Mouse (Mus musculus) myocyte (in vitro differentiated cells): Measurements from ENCODE around the gene Gpc6. TPM values are rescaled to one million over a fixed set of nuclear protein-coding genes. Genes with fewer than 3 reads are reported as not detected.

Source experiments
- H3K27me3 ChIP-seq: one replicate; pipeline ENCODE4 v1.6.1; 2011; ENCODE audit not compliant: control insufficient read depth, insufficient read depth, insufficient read length
- H3K36me3 ChIP-seq: one replicate; pipeline ENCODE4 v1.6.1; 2011; ENCODE audit not compliant: control insufficient read depth, insufficient read depth
- H3K4me2 ChIP-seq: one replicate; pipeline ENCODE4 v1.6.1; 2011; ENCODE audit warnings: low read depth, control low read depth
- H3K4me3 ChIP-seq: one replicate; pipeline ENCODE4 v1.5.1; 2011; ENCODE audit warnings: mild to moderate bottlenecking, control low read depth, moderate library complexity
- H3K79me2 ChIP-seq: one replicate; pipeline ENCODE4 v1.6.1; 2011; ENCODE audit not compliant: control insufficient read depth, insufficient read depth
- H3ac ChIP-seq: one replicate; pipeline ENCODE4 v1.6.1; 2011; ENCODE audit not compliant: control insufficient read depth, insufficient read length
- CEBPB ChIP-seq: IDR thresholded peaks from 2 replicates; pipeline ENCODE4 v1.6.1; 2011; ENCODE audit warnings: mild to moderate bottlenecking, moderate library complexity; ENCODE audit not compliant: poor library complexity, insufficient read depth, severe bottlenecking
- E2F4 ChIP-seq: IDR thresholded peaks from one replicate; pipeline ENCODE4 v1.6.1; 2011; ENCODE audit warnings: mild to moderate bottlenecking, control low read depth, moderate library complexity; ENCODE audit not compliant: insufficient read depth
- MAX ChIP-seq: IDR thresholded peaks from one replicate; pipeline ENCODE4 v1.6.1; 2011; ENCODE audit warnings: low read depth, mild to moderate bottlenecking, control low read depth
- MYOD1 ChIP-seq, 3 experiments: IDR thresholded peaks; one replicate each; pipeline ENCODE4 v1.6.1; 2011; ENCODE audit warnings: control low read depth in 2 of 3, low read depth in 2 of 3, mild to moderate bottlenecking in 2 of 3, moderate library complexity in 1 of 3; ENCODE audit not compliant: insufficient read length in 2 of 3, control insufficient read depth in 1 of 3
- MYOG ChIP-seq, 3 experiments: IDR thresholded peaks; one replicate each; pipeline ENCODE4 v1.6.1; 2011; ENCODE audit warnings: control low read depth in 2 of 3, low read depth in 2 of 3, mild to moderate bottlenecking in 2 of 3; ENCODE audit not compliant: insufficient read length in 2 of 3, control insufficient read depth in 1 of 3, insufficient read depth in 1 of 3
- POLR2A ChIP-seq: IDR thresholded peaks from one replicate; pipeline ENCODE4 v1.6.1; 2011; ENCODE audit warnings: low read depth, mild to moderate bottlenecking, control low read depth, moderate library complexity; ENCODE audit not compliant: insufficient read length
- POLR2AphosphoS2 ChIP-seq: IDR thresholded peaks from one replicate; pipeline ENCODE4 v1.6.1; 2011; ENCODE audit warnings: low read depth, control low read depth; ENCODE audit not compliant: insufficient read length
- REST ChIP-seq: IDR thresholded peaks from one replicate; pipeline ENCODE4 v1.6.1; 2011; ENCODE audit warnings: mild to moderate bottlenecking, control low read depth, moderate library complexity; ENCODE audit not compliant: insufficient read depth, insufficient read length
- SRF ChIP-seq: IDR thresholded peaks from one replicate; pipeline ENCODE4 v1.6.1; 2011; ENCODE audit warnings: low read depth; ENCODE audit not compliant: control insufficient read depth, insufficient read length
- TCF12 ChIP-seq: IDR thresholded peaks from one replicate; pipeline ENCODE4 v1.6.1; 2011; ENCODE audit warnings: mild to moderate bottlenecking, control low read depth; ENCODE audit not compliant: poor library complexity, insufficient read depth, severe bottlenecking
- TCF3 ChIP-seq: IDR thresholded peaks from one replicate; pipeline ENCODE4 v1.6.1; 2011; ENCODE audit warnings: low read depth, control low read depth; ENCODE audit not compliant: insufficient read length
- USF1 ChIP-seq: IDR thresholded peaks from one replicate; pipeline ENCODE4 v1.6.1; 2011; ENCODE audit warnings: low read depth, mild to moderate bottlenecking, control low read depth, moderate library complexity
- polyA plus RNA-seq: library from polyadenylated mRNA; unstranded; fragments of >200 nt; fragmentation: generic; extraction: Trizol; gene quantifications from one replicate; pipeline ENCODE4 v1.2.1, GENCODE M21; 2012; ENCODE audit warnings: missing spikeins

The Gpc6 gene
- polyA plus RNA-seq, 1 experiment, result 5.0 TPM

DNA sequence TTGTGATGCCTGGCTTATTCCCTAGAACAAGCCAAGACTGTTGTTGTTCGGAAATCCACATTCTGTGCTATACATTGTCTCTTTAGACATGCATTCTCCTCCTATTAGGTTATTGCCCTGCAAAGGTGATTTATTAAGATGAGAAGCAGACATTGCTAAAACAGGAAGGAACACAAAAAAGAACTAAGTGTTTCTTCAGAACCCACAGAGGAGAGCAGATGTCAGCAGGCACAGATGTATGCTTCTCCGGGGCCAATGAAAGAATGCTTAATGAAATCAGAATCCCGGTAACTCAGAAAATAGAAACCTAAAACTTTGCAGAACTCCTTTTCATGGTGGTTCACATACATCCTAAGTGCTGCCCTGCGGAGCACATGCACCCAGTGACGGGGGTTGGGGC is 837.8 kb downstream of the Gpc6 start:
- H3ac ChIP-seq, result no peak overlapping the region
- H3K36me3 ChIP-seq, result no peaks in the 10 kb centered on the region
- TF ChIP-seq REST, result no peak
- TF ChIP-seq POLR2AphosphoS2, result no peak
- no peak for TF ChIP-seq SRF
- no peak for TF ChIP-seq USF1
- TF ChIP-seq MYOG (IDR thresholded peaks at IDR 0.05; ENCODE audit: control insufficient read depth in 1 of 3, insufficient read depth in 1 of 3, insufficient read length in 2 of 3, low read depth in 2 of 3), result no peak
- TF ChIP-seq TCF12, result no peak
- TF ChIP-seq MAX, result no peak
- no peaks in the 10 kb centered on the region for H3K79me2 ChIP-seq
- H3K4me3 ChIP-seq, result no peak overlapping the region
- no peak overlapping the region for H3K4me2 ChIP-seq
- no peaks in the 10 kb centered on the region for H3K27me3 ChIP-seq

DNA sequence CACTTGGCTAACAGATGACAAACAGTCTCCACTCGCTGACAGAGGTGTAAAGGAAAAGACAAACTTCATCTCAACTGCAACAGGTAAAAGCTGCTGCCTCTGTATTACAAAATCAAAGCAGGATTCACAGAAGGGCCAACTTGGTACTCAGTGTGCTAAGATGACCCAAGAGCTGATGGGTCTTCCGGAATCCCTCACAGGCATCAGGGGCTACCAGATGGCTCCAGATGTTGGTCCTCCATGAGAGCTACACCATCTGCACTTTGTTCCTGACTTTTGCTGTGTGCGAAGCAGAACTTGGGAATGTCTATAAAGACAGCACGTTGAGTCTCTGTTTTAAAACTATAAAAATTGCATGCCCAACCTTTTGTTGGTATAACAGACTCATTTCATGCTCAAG is 842.7 kb downstream of the Gpc6 start:
- TF ChIP-seq MYOG (IDR thresholded peaks at IDR 0.05; ENCODE audit: control insufficient read depth in 1 of 3, insufficient read depth in 1 of 3, insufficient read length in 2 of 3, low read depth in 2 of 3), result no peak
- no peak for TF ChIP-seq POLR2AphosphoS2
- no peak for TF ChIP-seq TCF3
- no peaks in the 10 kb centered on the region for H3K27me3 ChIP-seq
- no peaks in the 10 kb centered on the region for H3K79me2 ChIP-seq
- no peak overlapping the region for H3K4me2 ChIP-seq
- H3K36me3 ChIP-seq, result no peaks in the 10 kb centered on the region
- no peak overlapping the region for H3ac ChIP-seq
- no peak overlapping the region for H3K4me3 ChIP-seq

DNA sequence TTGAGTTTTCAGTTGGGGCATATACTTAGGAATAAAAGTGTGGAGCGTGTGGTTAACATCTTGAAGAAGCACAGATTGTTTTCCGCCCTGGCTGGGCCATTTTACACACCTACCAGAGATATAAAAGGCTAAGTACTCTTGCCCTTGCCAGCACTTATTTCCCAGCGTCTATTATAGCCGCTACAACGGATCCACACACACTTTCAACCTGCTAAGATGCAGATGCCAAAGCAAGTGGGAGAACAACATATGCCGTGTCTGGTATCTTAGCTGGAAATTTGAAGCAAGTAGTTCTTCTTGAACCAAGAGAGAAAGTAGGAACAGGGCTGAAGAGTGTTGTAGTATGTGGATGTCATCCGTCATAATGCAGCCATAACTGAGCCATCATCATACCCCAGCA is 843.6 kb downstream of the Gpc6 start:
- TF ChIP-seq TCF3 (no peak), POLR2AphosphoS2 (no peak), USF1 (no peak), CEBPB (no peak), REST (no peak), SRF (no peak), MYOD1 (IDR thresholded peaks at IDR 0.05; ENCODE audit: control insufficient read depth in 1 of 3, insufficient read length in 2 of 3, low read depth in 2 of 3) (no peak), TCF12 (no peak), MYOG (IDR thresholded peaks at IDR 0.05; ENCODE audit: control insufficient read depth in 1 of 3, insufficient read depth in 1 of 3, insufficient read length in 2 of 3, low read depth in 2 of 3) (no peak), POLR2A (no peak), MAX (no peak), E2F4 (no peak)
- Histone ChIP-seq H3K4me3 (no peak overlapping the region), H3K79me2 (no peaks in the 10 kb centered on the region), H3ac (no peak overlapping the region), H3K4me2 (no peak overlapping the region), H3K36me3 (no peaks in the 10 kb centered on the region), H3K27me3 (no peaks in the 10 kb centered on the region)

DNA sequence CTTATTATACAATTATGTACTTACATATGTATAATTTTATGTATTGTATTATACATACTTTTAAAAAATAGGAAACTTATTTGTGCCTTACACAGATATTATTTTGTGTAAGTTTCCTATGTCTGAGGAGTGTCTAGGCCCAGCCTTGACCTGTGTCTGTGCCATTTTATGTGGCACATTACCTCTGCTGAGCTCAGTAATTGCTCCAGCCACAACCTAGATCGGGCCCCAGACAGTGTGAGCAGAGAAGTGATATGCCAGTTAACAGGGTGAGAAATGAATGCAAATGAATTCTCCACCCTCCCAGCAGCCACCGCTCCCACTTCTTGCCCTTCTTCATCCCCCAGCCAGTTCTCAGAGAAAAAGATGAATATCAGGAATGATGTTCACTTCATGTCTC is 848.3 kb downstream of the Gpc6 start:
- H3K4me3 ChIP-seq, result no peak overlapping the region
- no peak overlapping the region for H3K4me2 ChIP-seq
- no peaks in the 10 kb centered on the region for H3K27me3 ChIP-seq
- no peak for TF ChIP-seq POLR2A
- TF ChIP-seq MYOD1 (IDR thresholded peaks at IDR 0.05; ENCODE audit: control insufficient read depth in 1 of 3, insufficient read length in 2 of 3, low read depth in 2 of 3), result no peak
- no peak for TF ChIP-seq REST
- TF ChIP-seq MAX, result no peak
- TF ChIP-seq MYOG (IDR thresholded peaks at IDR 0.05; ENCODE audit: control insufficient read depth in 1 of 3, insufficient read depth in 1 of 3, insufficient read length in 2 of 3, low read depth in 2 of 3), result no peak
- no peak for TF ChIP-seq CEBPB
- TF ChIP-seq TCF12, result no peak
- no peak for TF ChIP-seq POLR2AphosphoS2
- no peak for TF ChIP-seq USF1
- TF ChIP-seq TCF3, result no peak
- H3K36me3 ChIP-seq, result no peaks in the 10 kb centered on the region
- H3ac ChIP-seq, result no peak overlapping the region
- no peaks in the 10 kb centered on the region for H3K79me2 ChIP-seq

DNA sequence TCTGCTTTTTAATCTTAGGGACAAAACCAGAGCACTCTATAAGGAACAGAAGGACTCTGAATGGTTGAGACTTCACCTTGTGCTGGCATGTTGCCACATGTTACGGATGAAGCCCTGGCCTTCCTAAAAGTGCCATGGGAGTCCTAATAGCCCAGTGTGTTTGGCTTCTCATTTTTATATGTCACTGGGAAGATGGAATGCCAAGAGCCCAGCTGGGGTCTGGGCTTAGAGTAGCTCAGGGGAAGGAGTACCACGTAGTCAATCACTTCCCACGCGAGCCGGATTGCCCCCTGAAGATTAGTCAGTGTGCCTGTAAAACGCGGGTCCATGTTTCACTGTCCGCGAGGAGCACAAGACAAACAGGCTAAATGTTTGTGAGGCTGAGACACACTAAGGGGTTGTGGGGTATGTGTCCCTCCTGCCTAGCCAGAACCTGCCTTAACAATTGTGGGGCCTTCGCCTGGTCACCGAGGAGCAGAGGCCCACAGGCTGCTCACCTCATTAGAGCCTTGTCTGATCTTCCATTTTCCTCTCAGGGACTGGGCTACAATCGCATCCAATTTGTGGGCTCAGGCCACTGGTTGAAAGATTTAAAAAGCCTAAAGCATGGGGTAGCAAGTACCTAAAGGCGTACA is 852.9 kb downstream of the Gpc6 start:
- no peaks in the 10 kb centered on the region for H3K79me2 ChIP-seq
- TF ChIP-seq SRF, result no peak
- TF ChIP-seq MYOD1 (IDR thresholded peaks at IDR 0.05; ENCODE audit: control insufficient read depth in 1 of 3, insufficient read length in 2 of 3, low read depth in 2 of 3), result no peak
- TF ChIP-seq E2F4, result no peak
- no peak for TF ChIP-seq POLR2AphosphoS2
- no peak for TF ChIP-seq USF1
- no peak for TF ChIP-seq REST
- TF ChIP-seq MAX, result no peak
- TF ChIP-seq TCF12, result no peak
- no peak for TF ChIP-seq MYOG (IDR thresholded peaks at IDR 0.05; ENCODE audit: control insufficient read depth in 1 of 3, insufficient read depth in 1 of 3, insufficient read length in 2 of 3, low read depth in 2 of 3)
- TF ChIP-seq CEBPB, result no peak
- TF ChIP-seq TCF3, result no peak
- no peak for TF ChIP-seq POLR2A

More for the DNA sequence above, 852.9 kb downstream of the Gpc6 start:
- Histone ChIP-seq H3K4me3 (no peak overlapping the region), H3ac (no peak overlapping the region), H3K36me3 (no peaks in the 10 kb centered on the region), H3K27me3 (no peaks in the 10 kb centered on the region), H3K4me2 (no peak overlapping the region)
